Mouse (Mus musculus) ES-Bruce4 (cell line): ENCODE results near the gene Cnksr1. TPM values are rescaled to one million over a fixed set of nuclear protein-coding genes. Genes with fewer than 3 reads are reported as not detected.
A peak's percentile ranks its signal among the peaks of the same experiment; 100 is the strongest.

Source experiments
- H3K27ac ChIP-seq: 2 replicates; pipeline ENCODE4 v1.5.1; 2012; ENCODE audit warnings: low read length, inconsistent platforms; ENCODE audit not compliant: insufficient read depth
- H3K27me3 ChIP-seq: 2 replicates; pipeline ENCODE4 v1.6.1; 2012; ENCODE audit warnings: mild to moderate bottlenecking, low read length, inconsistent platforms; ENCODE audit not compliant: control insufficient read depth, poor library complexity, insufficient read depth, severe bottlenecking
- H3K36me3 ChIP-seq: 2 replicates; pipeline ENCODE4 v1.6.1; 2012; ENCODE audit warnings: inconsistent platforms, mild to moderate bottlenecking, low read length, moderate library complexity; ENCODE audit not compliant: control insufficient read depth, poor library complexity, insufficient read depth, severe bottlenecking
- H3K4me1 ChIP-seq: one replicate; pipeline ENCODE4 v1.8.1; 2011; ENCODE audit warnings: low read length; ENCODE audit not compliant: control insufficient read depth, insufficient read depth
- H3K4me3 ChIP-seq: 2 replicates; pipeline ENCODE4 v1.5.1; 2011; ENCODE audit warnings: low read depth, mild to moderate bottlenecking, low read length
- H3K9ac ChIP-seq: 2 replicates; pipeline ENCODE4 v1.6.1; 2012; ENCODE audit warnings: low read depth, mild to moderate bottlenecking, inconsistent platforms; ENCODE audit not compliant: poor library complexity, severe bottlenecking
- H3K9me3 ChIP-seq: replicated peaks from 2 replicates; pipeline ENCODE4 v1.6.1; 2012; ENCODE audit warnings: mild to moderate bottlenecking, low read length, inconsistent platforms; ENCODE audit not compliant: control insufficient read depth, poor library complexity, insufficient read depth, severe bottlenecking
- CTCF ChIP-seq: IDR thresholded peaks from one replicate; pipeline ENCODE4 v1.8.1; 2011; ENCODE audit warnings: low read depth, low read length
- EP300 ChIP-seq: IDR thresholded peaks from 2 replicates; pipeline ENCODE4 v1.6.1; 2011; ENCODE audit warnings: low read depth, low read length; ENCODE audit not compliant: insufficient read depth
- POLR2A ChIP-seq: IDR thresholded peaks from one replicate; pipeline ENCODE4 v1.8.1; 2011; ENCODE audit warnings: low read length; ENCODE audit not compliant: insufficient read depth
- polyA plus RNA-seq: library from polyadenylated mRNA; stranded (reverse); fragments of >200 nt; gene quantifications from 2 replicates; pipeline ENCODE4 v1.2.4, GENCODE M21; 2011; ENCODE audit warnings: low read depth; ENCODE audit not compliant: missing spikeins, insufficient read depth, insufficient read length

The Cnksr1 gene
- polyA plus RNA-seq, 1 experiment, result 10.4 TPM

DNA sequence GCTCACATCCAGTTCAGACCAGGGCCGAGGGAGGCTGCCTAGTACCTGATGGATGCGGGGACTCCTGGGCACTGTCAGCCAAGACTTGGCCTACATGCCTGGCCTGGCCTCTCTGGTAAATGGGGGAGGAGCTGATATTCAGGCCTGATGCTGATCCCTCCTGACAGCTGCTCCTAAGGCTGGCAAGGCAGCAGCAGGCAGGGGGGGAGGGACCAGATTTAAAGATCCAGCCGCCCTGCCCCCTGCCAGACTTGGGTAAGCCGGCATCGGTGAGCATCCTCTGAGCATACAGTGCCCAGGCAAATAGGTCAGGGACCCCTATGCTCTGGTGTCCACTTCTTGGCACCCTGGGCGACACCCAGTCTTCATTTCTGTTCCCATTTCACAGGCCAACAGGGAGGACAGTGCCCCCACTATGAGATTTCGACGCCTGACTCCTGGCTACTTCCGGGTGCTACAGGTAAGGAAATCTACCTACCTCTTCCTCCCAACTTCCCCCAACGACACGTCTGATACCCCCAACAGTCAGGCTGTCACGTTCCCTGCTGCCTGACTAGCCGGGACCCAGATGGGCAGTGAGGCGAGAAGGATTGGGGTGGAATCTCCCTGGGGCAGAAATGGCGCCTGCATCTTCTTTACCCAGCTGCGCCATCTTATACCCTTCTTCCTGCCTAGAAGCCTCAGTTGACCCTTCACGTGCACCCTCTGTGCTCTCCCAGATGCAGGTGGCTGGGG, 5.5 kb upstream of the Cnksr1 start, which contains the start of gene E130218I03Rik:
Gene E130218I03Rik (plus strand): TSS at position 147 of the 735 bp plus-strand sequence.
- TF ChIP-seq POLR2A, result no peak
- Histone ChIP-seq H3K9me3 (no peaks in the 10 kb centered on the region), H3K27me3 (no peaks in the 10 kb centered on the region), H3K4me1 (peaks cover 2% of the 10 kb centered on the region), H3K36me3 (no peaks in the 10 kb centered on the region), H3K9ac (peak within 1 kb of the TSS; percentile 74), H3K27ac (no peak within 1 kb of the TSS), H3K4me3 (peak within 1 kb of the TSS; percentile 93)

DNA sequence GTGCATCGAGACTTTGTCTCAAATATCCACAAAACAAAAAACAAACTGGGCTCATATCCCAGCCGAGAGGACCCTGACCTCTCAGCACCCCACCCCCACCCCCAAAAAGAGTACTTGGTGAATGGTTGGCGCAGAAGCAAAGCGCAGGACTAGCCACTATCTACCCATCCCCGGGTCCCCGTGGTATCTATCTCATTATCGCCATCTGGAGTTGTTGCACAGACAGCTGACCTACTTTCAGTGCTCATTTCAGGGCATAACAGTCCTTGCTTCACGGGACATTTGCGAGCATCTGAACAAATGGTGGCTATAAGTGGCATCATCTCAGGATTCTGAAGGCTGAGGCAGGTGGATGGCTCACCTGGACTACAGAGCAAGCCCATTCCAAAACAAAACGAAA, 487 bp upstream of the Cnksr1 start:
- peaks cover 5% of the 10 kb centered on the region for H3K4me1 ChIP-seq
- H3K27ac ChIP-seq, result no peak overlapping the region
- H3K4me3 ChIP-seq, result peak overlapping the region; percentile 72
- no peak for TF ChIP-seq EP300
- no peak for TF ChIP-seq POLR2A
- no peak for TF ChIP-seq CTCF
- no peak overlapping the region for H3K9ac ChIP-seq
- H3K9me3 ChIP-seq, result no peaks in the 10 kb centered on the region
- no peaks in the 10 kb centered on the region for H3K27me3 ChIP-seq
- no peaks in the 10 kb centered on the region for H3K36me3 ChIP-seq

DNA sequence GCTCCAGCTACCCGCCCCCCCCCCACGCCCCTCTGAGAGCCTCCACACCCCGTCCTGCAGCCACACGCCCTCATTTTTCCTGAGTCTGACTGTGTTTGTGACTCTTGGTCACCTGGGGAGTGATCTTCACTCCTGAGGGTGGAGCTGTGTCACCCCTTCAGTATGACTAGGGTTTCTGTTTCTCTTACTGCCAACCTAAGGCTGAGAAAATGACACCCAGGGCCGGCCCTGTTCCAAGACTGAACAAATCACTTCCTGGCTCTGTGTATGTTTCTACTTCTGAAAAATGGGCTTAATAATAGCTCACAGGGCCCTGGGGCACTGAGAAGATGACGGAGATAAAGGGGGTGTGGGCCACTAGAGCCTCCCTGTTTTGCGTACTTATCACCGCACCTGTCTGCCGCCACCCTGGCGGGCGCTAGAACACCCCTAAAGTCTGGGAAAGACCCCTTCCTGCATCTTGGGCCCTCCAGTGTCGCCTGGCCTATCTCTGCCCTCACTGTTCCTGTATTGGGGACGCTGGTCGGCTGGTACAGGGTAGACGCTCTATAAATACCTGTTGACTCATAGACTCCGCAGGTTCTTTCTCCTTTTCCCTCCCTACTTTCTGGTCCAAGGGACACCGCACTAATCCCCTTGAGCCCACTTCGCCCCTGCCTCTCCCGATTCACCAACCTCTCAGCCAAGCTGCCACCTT, 469 bp downstream of the Cnksr1 start:
- no peaks in the 10 kb centered on the region for H3K36me3 ChIP-seq
- no peaks in the 10 kb centered on the region for H3K27me3 ChIP-seq
- peak overlapping the region; percentile 72 for H3K4me3 ChIP-seq
- TF ChIP-seq CTCF, result no peak
- no peak for TF ChIP-seq EP300
- no peak for TF ChIP-seq POLR2A
- no peaks in the 10 kb centered on the region for H3K9me3 ChIP-seq
- H3K27ac ChIP-seq, result no peak overlapping the region
- peak overlapping the region; percentile 39 for H3K9ac ChIP-seq
- peaks cover 5% of the 10 kb centered on the region for H3K4me1 ChIP-seq

DNA sequence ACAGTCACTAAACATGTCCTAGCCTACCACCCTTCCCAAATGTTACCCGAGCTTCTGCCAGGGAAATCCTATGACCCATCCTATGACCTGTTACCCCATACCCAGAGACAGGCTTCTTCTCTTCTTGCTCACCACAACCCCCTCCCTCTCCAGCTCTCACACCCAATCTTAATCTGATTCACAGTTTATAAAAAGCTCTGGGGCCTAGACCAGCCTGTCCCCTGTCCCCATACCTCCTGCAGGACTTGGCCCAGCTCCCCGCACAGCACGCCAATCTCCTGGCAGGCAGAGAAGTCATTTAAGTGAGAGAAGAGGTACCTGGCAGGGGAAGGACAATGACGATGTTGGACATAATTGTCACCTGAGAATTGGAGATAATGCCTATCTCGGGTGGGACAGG, 3.3 kb downstream of the Cnksr1 start:
- no peak for TF ChIP-seq POLR2A
- TF ChIP-seq CTCF, result no peak
- TF ChIP-seq EP300, result no peak

DNA sequence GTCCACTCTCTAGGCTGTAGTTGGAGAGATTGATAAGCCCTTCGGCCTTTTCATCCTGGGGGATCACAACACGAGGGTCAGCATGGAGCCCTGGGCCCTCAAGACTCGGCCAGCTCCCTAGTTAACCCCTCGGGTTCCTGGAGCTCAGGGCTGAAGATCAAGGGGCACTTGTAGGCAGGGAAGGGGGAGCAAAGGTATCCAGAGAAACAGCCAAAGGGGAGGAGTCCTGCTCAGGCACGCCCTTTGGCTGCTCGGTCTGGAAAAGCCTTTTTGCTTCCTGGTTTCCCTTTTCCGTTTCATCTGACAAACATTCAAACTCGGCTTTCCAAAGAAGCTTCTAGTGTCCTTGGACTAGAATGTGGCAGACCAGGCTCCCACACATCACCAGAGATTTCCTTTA, 7.8 kb downstream of the Cnksr1 start:
- Histone ChIP-seq H3K27ac (no peak overlapping the region), H3K9ac (no peak overlapping the region), H3K4me1 (no peaks in the 10 kb centered on the region), H3K9me3 (no peaks in the 10 kb centered on the region), H3K36me3 (no peaks in the 10 kb centered on the region), H3K4me3 (no peak overlapping the region), H3K27me3 (no peaks in the 10 kb centered on the region)
- TF ChIP-seq EP300 (no peak), CTCF (no peak), POLR2A (no peak)

More for the DNA sequence above, 3.3 kb downstream of the Cnksr1 start:
- Histone ChIP-seq H3K9ac (no peak overlapping the region), H3K9me3 (no peaks in the 10 kb centered on the region), H3K4me3 (no peak overlapping the region), H3K4me1 (peaks cover 5% of the 10 kb centered on the region), H3K27ac (no peak overlapping the region), H3K36me3 (no peaks in the 10 kb centered on the region), H3K27me3 (no peaks in the 10 kb centered on the region)

DNA sequence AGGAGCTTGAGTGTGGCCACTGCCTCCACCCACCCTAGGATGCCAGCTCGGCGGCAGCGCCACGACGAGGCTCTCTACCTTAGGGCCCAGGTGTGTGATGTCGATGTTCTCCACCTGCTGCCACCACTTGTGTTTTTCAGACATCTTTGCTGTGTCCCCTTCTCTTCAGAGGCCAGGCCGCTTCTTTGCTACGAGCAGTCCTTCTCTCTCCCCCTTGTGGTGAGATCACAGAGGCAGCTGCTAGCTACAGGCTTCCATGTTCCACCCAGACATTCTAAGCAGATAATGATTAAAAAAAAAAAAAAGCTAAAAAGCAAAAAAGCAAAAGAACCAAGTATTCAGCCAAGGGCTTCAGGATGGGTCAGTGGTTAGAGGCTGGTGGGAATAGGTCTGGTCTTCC, 11.0 kb downstream of the Cnksr1 start, which contains the start of gene Catsper4:
Gene Catsper4 (minus strand): TSS at position 190 of the 400 bp plus-strand sequence.
- no peak within 1 kb of the TSS for H3K9ac ChIP-seq

More for the DNA sequence above, 11.0 kb downstream of the Cnksr1 start, which contains the start of gene Catsper4:
- no peak for TF ChIP-seq CTCF
- no peak for TF ChIP-seq POLR2A
- TF ChIP-seq EP300, result no peak
- Histone ChIP-seq H3K9me3 (no peaks in the 10 kb centered on the region), H3K4me1 (no peaks in the 10 kb centered on the region), H3K36me3 (no peaks in the 10 kb centered on the region), H3K4me3 (no peak within 1 kb of the TSS), H3K27ac (no peak within 1 kb of the TSS), H3K27me3 (no peaks in the 10 kb centered on the region)
